Mouse (Mus musculus) neural tube, embryonic 13.5 days (tissue): Measurements from ENCODE around the gene Vsir. TPM values are rescaled to one million over a fixed set of nuclear protein-coding genes. Genes with fewer than 3 reads are reported as not detected.

Source experiments
- ATAC-seq: fragments of 200-750 bp; cut with Nextera tagmentation; 2 replicates; pipeline ENCODE4 v1.8.0; 2017; ENCODE audit warnings: low read depth, mild to moderate bottlenecking, moderate TSS enrichment, moderate library complexity
- H3K27ac ChIP-seq: fragments of 300-500 bp; sonication (generic); replicated peaks from 2 replicates; pipeline ENCODE4 v1.5.1; 2015; ENCODE audit warnings: moderate library complexity, mild to moderate bottlenecking, inconsistent platforms
- H3K27me3 ChIP-seq: fragments of 300-500 bp; sonication (generic); 2 replicates; pipeline ENCODE4 v1.6.1; 2015; ENCODE audit warnings: mild to moderate bottlenecking, inconsistent platforms
- H3K36me3 ChIP-seq: fragments of 300-500 bp; sonication (generic); 2 replicates; pipeline ENCODE4 v1.6.1; 2015; ENCODE audit warnings: mild to moderate bottlenecking, inconsistent platforms
- H3K4me1 ChIP-seq: fragments of 300-500 bp; sonication (generic); replicated peaks from 2 replicates; pipeline ENCODE4 v1.6.1; 2015; ENCODE audit warnings: inconsistent platforms
- H3K4me2 ChIP-seq: fragments of 300-500 bp; sonication (generic); 2 replicates; pipeline ENCODE4 v1.6.1; 2015; ENCODE audit warnings: inconsistent platforms, mild to moderate bottlenecking, moderate library complexity
- H3K4me3 ChIP-seq: fragments of 300-500 bp; sonication (generic); 2 replicates; pipeline ENCODE4 v1.5.1; 2015; ENCODE audit warnings: mild to moderate bottlenecking, inconsistent platforms
- H3K9ac ChIP-seq: fragments of 300-500 bp; sonication (generic); 2 replicates; pipeline ENCODE4 v1.6.1; 2015; ENCODE audit warnings: moderate library complexity, mild to moderate bottlenecking, inconsistent platforms
- H3K9me3 ChIP-seq: fragments of 300-500 bp; sonication (generic); 2 replicates; pipeline ENCODE4 v1.6.1; 2016; ENCODE audit warnings: inconsistent platforms
- WGBS: fragments of 180-500 bp; shearing (Covaris S2); methylation state at CpG from one replicate; pipeline ENCODE4 v1.1.7; 2015; 5-methylcytosine and 5-hydroxymethylcytosine counted together
- polyA plus RNA-seq: library from polyadenylated mRNA; unstranded; fragments of >200 nt; fragmentation: Nextera tagmentation; extraction: Ambion mirVana; gene quantifications from 2 replicates; pipeline ENCODE4 v1.2.1, GENCODE M21; 2015

Gene Vsir
- polyA plus RNA-seq, 1 experiment from 2014 or later, result 3.0 TPM

- H3K9ac ChIP-seq, result no peak overlapping the region
- no peak for ATAC-seq
- 0 out of 2 replicates have a peak overlapping the region, but pooled peaks have one; percentile 18 for H3K27ac ChIP-seq
- H3K4me3 ChIP-seq, result no peak overlapping the region
- H3K4me1 ChIP-seq, result peaks cover 8% of the 10 kb centered on the region
- H3K36me3 ChIP-seq, result no peaks in the 10 kb centered on the region
- H3K27me3 ChIP-seq, result no peaks in the 10 kb centered on the region
- no peak overlapping the region for H3K4me2 ChIP-seq
- no peaks in the 10 kb centered on the region for H3K9me3 ChIP-seq
- 75% methylated on average over 6 of the region's 6 CpGs for WGBS
Measured at GRCm38 (mm10) chr10:60373543-60373936, 26.9 kb downstream of the Vsir start.

- WGBS, result 65% methylated on average over 8 of the region's 8 CpGs
- Histone ChIP-seq H3K4me2 (no peak overlapping the region), H3K9ac (no peak overlapping the region), H3K36me3 (no peaks in the 10 kb centered on the region), H3K27ac (0 out of 2 replicates have a peak overlapping the region, but pooled peaks have one; percentile 18), H3K4me3 (no peak overlapping the region), H3K9me3 (no peaks in the 10 kb centered on the region), H3K4me1 (peaks cover 8% of the 10 kb centered on the region), H3K27me3 (no peaks in the 10 kb centered on the region)
- no peak for ATAC-seq
Measured at GRCm38 (mm10) chr10:60373937-60374578, 27.4 kb downstream of the Vsir start.

GRCm38 (mm10) chr10:60376704-60377103 lies 30.1 kb downstream of the Vsir start:
- H3K4me3 ChIP-seq, result no peak overlapping the region
- 88% methylated on average over 16 of the region's 16 CpGs for WGBS
- no peaks in the 10 kb centered on the region for H3K4me1 ChIP-seq
- no peaks in the 10 kb centered on the region for H3K36me3 ChIP-seq
- no peaks in the 10 kb centered on the region for H3K9me3 ChIP-seq
- H3K4me2 ChIP-seq, result no peak overlapping the region
- H3K9ac ChIP-seq, result no peak overlapping the region
- H3K27me3 ChIP-seq, result no peaks in the 10 kb centered on the region
- ATAC-seq, result no peak
- H3K27ac ChIP-seq, result no peak overlapping the region

- no peaks in the 10 kb centered on the region for H3K27me3 ChIP-seq
- H3K4me3 ChIP-seq, result no peak overlapping the region
- H3K4me1 ChIP-seq, result no peaks in the 10 kb centered on the region
- WGBS, result 82% methylated on average over 9 of the region's 9 CpGs
- ATAC-seq, result no peak
- H3K36me3 ChIP-seq, result no peaks in the 10 kb centered on the region
- H3K4me2 ChIP-seq, result no peak overlapping the region
- no peak overlapping the region for H3K9ac ChIP-seq
- no peaks in the 10 kb centered on the region for H3K9me3 ChIP-seq
- H3K27ac ChIP-seq, result no peak overlapping the region; the same call in 1 of the 2 replicates
Measured at GRCm38 (mm10) chr10:60379419-60379957, 32.8 kb downstream of the Vsir start.

GRCm38 (mm10) chr10:60380229-60380628 lies 33.6 kb downstream of the Vsir start:
- Histone ChIP-seq H3K27ac (no peak overlapping the region), H3K9me3 (no peaks in the 10 kb centered on the region), H3K4me1 (no peaks in the 10 kb centered on the region), H3K36me3 (no peaks in the 10 kb centered on the region), H3K4me3 (no peak overlapping the region), H3K9ac (no peak overlapping the region), H3K4me2 (no peak overlapping the region), H3K27me3 (no peaks in the 10 kb centered on the region)
- 74% methylated on average over 3 of the region's 3 CpGs for WGBS
- no peak for ATAC-seq

GRCm38 (mm10) chr10:60381142-60381925 lies 34.7 kb downstream of the Vsir start:
- Histone ChIP-seq H3K4me1 (no peaks in the 10 kb centered on the region), H3K4me3 (no peak overlapping the region), H3K36me3 (no peaks in the 10 kb centered on the region), H3K27ac (no peak overlapping the region), H3K4me2 (no peak overlapping the region), H3K9me3 (no peaks in the 10 kb centered on the region), H3K9ac (no peak overlapping the region), H3K27me3 (no peaks in the 10 kb centered on the region)
- ATAC-seq, result no peak
- 79% methylated on average over 10 of the region's 10 CpGs for WGBS

GRCm38 (mm10) chr10:60388332-60388731 lies 41.7 kb downstream of the Vsir start:
- Histone ChIP-seq H3K27me3 (no peaks in the 10 kb centered on the region), H3K4me2 (no peak overlapping the region), H3K9me3 (no peaks in the 10 kb centered on the region), H3K27ac (no peak overlapping the region), H3K36me3 (no peaks in the 10 kb centered on the region), H3K4me1 (peaks cover 8% of the 10 kb centered on the region), H3K9ac (no peak overlapping the region), H3K4me3 (no peak overlapping the region)
- 83% methylated on average over 2 of the region's 2 CpGs for WGBS
- ATAC-seq, result no peak

- H3K4me3 ChIP-seq, result no peak overlapping the region
- no peak for ATAC-seq
- WGBS, result 63% methylated on average over 9 of the region's 9 CpGs
- H3K4me2 ChIP-seq, result no peak overlapping the region
- no peaks in the 10 kb centered on the region for H3K9me3 ChIP-seq
- H3K27ac ChIP-seq, result no peak overlapping the region
- H3K27me3 ChIP-seq, result no peaks in the 10 kb centered on the region
- H3K36me3 ChIP-seq, result no peaks in the 10 kb centered on the region
- peaks cover 16% of the 10 kb centered on the region for H3K4me1 ChIP-seq
- no peak overlapping the region for H3K9ac ChIP-seq
Measured at GRCm38 (mm10) chr10:60389447-60389865, 42.8 kb downstream of the Vsir start.

GRCm38 (mm10) chr10:60390177-60390903 lies 43.7 kb downstream of the Vsir start:
- H3K36me3 ChIP-seq, result no peaks in the 10 kb centered on the region
- 30% methylated on average over 6 of the region's 6 CpGs for WGBS

GRCm38 (mm10) chr10:60390904-60391420 lies 44.3 kb downstream of the Vsir start:
- no peak overlapping the region for H3K9ac ChIP-seq
- peaks cover 29% of the 10 kb centered on the region for H3K4me1 ChIP-seq
- H3K4me2 ChIP-seq, result no peak overlapping the region
- H3K27me3 ChIP-seq, result no peaks in the 10 kb centered on the region
- ATAC-seq, result no peak
- H3K9me3 ChIP-seq, result no peaks in the 10 kb centered on the region
- 56% methylated on average over 5 of the region's 5 CpGs for WGBS
- no peak overlapping the region for H3K4me3 ChIP-seq
- no peak overlapping the region for H3K27ac ChIP-seq
- no peaks in the 10 kb centered on the region for H3K36me3 ChIP-seq

More at GRCm38 (mm10) chr10:60390177-60390903, 43.7 kb downstream of the Vsir start:
- Histone ChIP-seq H3K9ac (no peak overlapping the region), H3K4me1 (peaks cover 24% of the 10 kb centered on the region), H3K4me2 (no peak overlapping the region), H3K4me3 (no peak overlapping the region), H3K27me3 (no peaks in the 10 kb centered on the region), H3K9me3 (no peaks in the 10 kb centered on the region), H3K27ac (no peak overlapping the region)
- no peak for ATAC-seq

- Histone ChIP-seq H3K9ac (no peak overlapping the region), H3K27ac (no peak overlapping the region), H3K27me3 (no peaks in the 10 kb centered on the region), H3K4me3 (no peak overlapping the region), H3K9me3 (no peaks in the 10 kb centered on the region), H3K4me2 (no peak overlapping the region), H3K4me1 (peaks cover 31% of the 10 kb centered on the region), H3K36me3 (no peaks in the 10 kb centered on the region)
- no peak for ATAC-seq
- 87% methylated on average over 9 of the region's 9 CpGs for WGBS
Measured at GRCm38 (mm10) chr10:60391661-60392060, 45.0 kb downstream of the Vsir start.

GRCm38 (mm10) chr10:60394936-60395335 lies 48.3 kb downstream of the Vsir start:
- Histone ChIP-seq H3K4me3 (no peak overlapping the region), H3K9me3 (no peaks in the 10 kb centered on the region), H3K4me1 (peaks cover 51% of the 10 kb centered on the region), H3K27ac (peak overlapping the region; percentile 52; the same call in 1 of the 2 replicates), H3K27me3 (no peaks in the 10 kb centered on the region), H3K36me3 (no peaks in the 10 kb centered on the region), H3K9ac (no peak overlapping the region), H3K4me2 (no peak overlapping the region)
- ATAC-seq, result no peak
- WGBS, result 56% methylated on average over 7 of the region's 7 CpGs
